Mouse (Mus musculus) CD4-positive naive resting alpha-beta T cell, adult 76 days (primary cell): ENCODE results near the gene Arpc5l. TPM values are rescaled to one million over a fixed set of nuclear protein-coding genes. Genes with fewer than 3 reads are reported as not detected.

ENCODE experiments used
- total RNA-seq: library from RNA; stranded (reverse); gene quantifications from one replicate; pipeline ENCODE4 v1.2.4, GENCODE M21; 2023

The Arpc5l gene
- 59.4 TPM for total RNA-seq

DNA sequence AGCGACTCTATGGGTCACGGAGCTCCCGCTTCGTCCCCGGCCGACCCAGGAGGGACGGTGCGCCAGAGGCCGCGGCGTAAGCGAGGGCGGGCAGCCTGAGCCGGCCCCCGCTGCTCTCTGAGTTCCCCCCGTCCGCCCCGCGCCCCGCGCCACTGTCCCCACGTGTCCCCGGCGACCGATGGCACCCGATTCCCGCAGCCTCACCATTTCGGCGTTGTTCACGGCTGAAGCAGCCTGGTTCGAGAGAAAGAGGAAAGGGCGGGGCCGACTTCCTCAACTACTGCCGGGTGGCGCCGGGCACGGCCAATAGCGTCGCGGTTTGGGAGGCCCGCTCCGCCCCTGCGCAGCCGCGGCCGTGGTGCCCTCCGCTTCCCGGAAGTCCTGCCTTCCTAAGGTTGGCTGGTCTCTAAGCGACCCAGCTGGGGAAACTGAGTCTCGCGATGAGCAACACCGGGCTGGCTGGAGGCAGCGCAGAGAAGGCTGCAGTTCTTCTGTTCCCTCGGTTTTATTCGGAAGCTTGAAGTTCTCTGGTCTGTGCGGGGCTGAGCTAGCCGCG is at the start of gene Arpc5l:
TSS of gene Arpc5l (plus strand) at position 469 of the 556 bp plus-strand sequence.

DNA sequence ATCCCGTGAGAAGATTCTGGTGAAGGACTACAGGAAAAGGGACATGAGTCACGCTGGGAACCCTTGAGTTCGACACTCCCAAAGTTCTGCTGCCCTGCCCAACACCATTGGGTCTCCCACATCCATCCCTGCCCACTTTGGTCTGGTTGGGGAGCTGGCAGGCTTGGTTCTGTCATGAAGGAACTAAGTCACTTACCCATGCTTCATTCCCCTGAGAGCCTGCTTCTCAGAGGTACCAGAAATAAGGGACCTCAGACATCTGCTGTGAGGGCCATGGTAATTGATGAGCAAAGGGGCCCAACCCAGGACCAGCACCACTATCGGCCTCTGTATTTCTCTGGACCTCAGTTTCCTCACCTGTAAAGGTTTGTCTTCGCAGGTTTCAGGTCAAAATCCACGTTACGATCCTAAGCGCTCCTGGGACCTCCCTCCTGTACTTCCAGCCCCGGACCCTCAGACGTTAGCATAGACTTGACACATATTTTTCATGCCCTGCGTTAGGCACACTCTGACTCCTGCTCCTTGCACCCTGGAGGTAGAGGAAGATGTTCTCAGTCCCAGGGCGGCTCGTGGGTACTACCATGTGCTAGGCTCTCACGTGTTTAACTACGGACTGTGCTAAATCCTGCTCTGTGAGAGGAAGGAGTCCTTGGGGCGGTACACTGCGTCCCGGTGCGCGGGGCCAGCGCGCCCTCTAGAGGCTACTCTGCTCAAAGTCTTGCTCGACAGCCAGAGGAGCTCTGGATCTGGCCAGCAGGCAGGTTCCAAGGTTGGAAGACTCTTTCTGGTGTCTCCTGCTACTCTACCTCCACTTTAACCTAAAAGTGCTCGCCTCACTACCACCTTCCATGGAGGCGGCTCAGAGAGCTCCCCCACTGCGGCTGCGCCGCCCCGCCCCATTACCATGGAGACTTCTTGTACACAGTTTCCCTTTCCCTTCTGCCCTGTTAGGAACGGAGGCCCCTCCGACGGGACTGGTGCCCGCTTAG is 7.5 kb upstream of the Arpc5l start, which contains the start of gene Wdr38:
TSS of gene Wdr38 (plus strand) at position 91 of the 989 bp plus-strand sequence.

DNA sequence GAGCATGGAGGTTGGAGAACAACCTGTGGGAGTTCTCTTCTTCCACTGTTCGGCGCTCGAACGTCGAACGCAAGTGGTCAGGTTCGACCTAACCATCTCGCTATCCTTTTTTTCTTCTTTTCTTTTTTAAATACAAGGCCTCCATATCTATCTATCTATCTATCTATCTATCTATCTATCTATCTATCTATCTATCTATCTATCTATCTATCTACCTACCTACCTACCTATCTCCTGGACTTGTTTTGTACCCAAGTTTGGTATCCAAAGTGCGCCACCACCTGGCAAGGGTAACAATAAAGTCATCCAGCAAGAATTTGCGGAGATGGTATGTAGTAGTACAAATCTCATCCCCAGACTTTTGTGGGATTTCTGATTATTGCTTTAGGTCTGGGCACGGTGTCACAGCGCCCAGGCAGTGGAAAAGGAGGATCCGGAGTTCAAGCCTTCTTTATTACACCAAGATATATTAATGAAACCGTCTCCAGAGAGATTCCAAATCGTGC is 479 bp downstream of the Arpc5l start, which contains the start of gene Rpl35:
TSS of gene Rpl35 (minus strand) at position 51 of the 506 bp plus-strand sequence.

Other genes with a start within 250 kb of the Arpc5l start
- 6.4 TPM for gene Nr6a1, start 77.7 kb upstream of the Arpc5l start, total RNA-seq
- not detected for gene Olfml2a, start 73.4 kb upstream of the Arpc5l start, total RNA-seq
- 0.21 TPM for gene Wdr38, start 7.9 kb upstream of the Arpc5l start, total RNA-seq
- 979 TPM for gene Rpl35, start 276 bp downstream of the Arpc5l start, total RNA-seq
- gene Golga1, start 60.2 kb downstream of the Arpc5l start, total RNA-seq = 27.7 TPM
- 35.6 TPM for gene Scai, start 185.4 kb downstream of the Arpc5l start, total RNA-seq
- 65.8 TPM for gene Ppp6c, start 221.1 kb downstream of the Arpc5l start, total RNA-seq